Mouse (Mus musculus): ENCODE measurements around the gene Mogat1.

GRCm38 (mm10) chr1:78530500-78531215 is 19.9 kb downstream of the Mogat1 start:
- TF ChIP-seq CTCF (IDR thresholded peaks at IDR 0.05; ENCODE audit: borderline replicate concordance, extremely low read depth, insufficient read depth, insufficient read length) (no peak), POLR2A (IDR thresholded peaks at IDR 0.05; ENCODE audit: borderline replicate concordance, extremely low read depth, insufficient read depth, insufficient read length, poor library complexity, severe bottlenecking) (no peak)

All from brain, embryonic 14.5 days (tissue).